Mouse (Mus musculus): ENCODE data around the gene Cdh16.

The Cdh16 gene

GRCm38 (mm10) chr8:104576820-104577219, 47.4 kb downstream of the Cdh16 start:
- no peak for DNase-seq (ENCODE audit: low spot score)

GRCm38 (mm10) chr8:104570436-104571343, 53.5 kb downstream of the Cdh16 start:
- DNase-seq (ENCODE audit: low spot score) = peak; percentile 78

- no peak for DNase-seq (ENCODE audit: low spot score)
Observed at GRCm38 (mm10) chr8:104569559-104569958, 54.6 kb downstream of the Cdh16 start.

GRCm38 (mm10) chr8:104565457-104565798, 58.8 kb downstream of the Cdh16 start:
- DNase-seq (ENCODE audit: low spot score) = no peak

- DNase-seq (ENCODE audit: low spot score) = peak; percentile 84
Observed at GRCm38 (mm10) chr8:104564633-104565456, 59.4 kb downstream of the Cdh16 start.

- no peak for DNase-seq (ENCODE audit: low spot score)
Observed at GRCm38 (mm10) chr8:104560731-104561130, 63.5 kb downstream of the Cdh16 start.

- no peak for DNase-seq (ENCODE audit: low spot score)
Observed at GRCm38 (mm10) chr8:104557226-104557625, 67.0 kb downstream of the Cdh16 start.

- no peak for DNase-seq (ENCODE audit: low spot score)
Observed at GRCm38 (mm10) chr8:104555191-104555590, 69.0 kb downstream of the Cdh16 start.

Data from layer of hippocampus, adult 9-10 months (tissue).